ENCODE assay signal across 29 mouse cellular contexts in the genomic region with DNA sequence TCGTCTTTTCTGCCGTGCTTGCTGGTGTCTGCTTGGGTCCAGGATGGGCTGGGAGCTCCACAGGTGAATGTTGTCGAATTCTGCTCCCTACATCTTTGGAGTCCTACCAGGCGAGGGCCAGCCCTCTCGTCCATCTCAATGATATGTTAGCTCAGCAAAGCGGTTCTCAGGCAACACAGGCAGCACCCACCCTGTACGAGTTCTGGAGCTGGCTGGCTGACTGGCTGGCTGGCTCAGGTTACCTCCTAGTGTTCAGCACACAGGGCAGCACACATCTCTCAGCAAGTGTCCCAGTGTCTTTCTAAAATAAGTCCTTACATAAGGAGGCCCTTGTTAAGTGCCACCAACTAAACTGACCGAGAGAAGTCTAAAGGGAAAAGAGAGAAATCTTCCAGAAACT. TPM values are rescaled to one million over a fixed set of nuclear protein-coding genes. Genes with fewer than 3 reads are reported as not detected.
DNase-seq lines count a peak whose midpoint lies in the region; ATAC-seq and TF ChIP-seq lines count a peak whose summit lies in the region.
"Had no signal": no experiment of that assay in that cellular context is flagged by ENCODE, and none has a peak within 500 bp of the region (broad histone marks: within the 10 kb centered on the region; RNA-seq: fewer than 3 reads in every experiment).

No protein-coding gene starts in this region.

- TF ChIP-seq CTCF in liver, adult 2 months (IDR thresholded peaks at IDR 0.05; ENCODE audit: low read depth, low read length), result no peak

- peaks cover 15% of the 10 kb centered on the region; the same call in 1 of the 2 replicates for H3K79me2 ChIP-seq in liver, adult 2 months (ENCODE audit: control insufficient read depth, insufficient read depth, low read length)

- no peak for TF ChIP-seq POLR2A in liver, adult 2 months (IDR thresholded peaks at IDR 0.05; ENCODE audit: extremely low read depth, insufficient read depth, low read length)

- DNase-seq in liver, adult 2 months (ENCODE audit: extremely low read depth, low read depth, low spot score), result no peak
- DNase-seq in gastrocnemius, postnatal 14 days, result peak; percentile 50
- peak; percentile 90 for DNase-seq in skeletal muscle tissue, adult 2 months (ENCODE audit: low read depth, low spot score)
- DNase-seq in embryo, embryonic 9.5 days (ENCODE audit: extremely low spot score), result no peak
- DNase-seq: adrenal gland, adult 8-10 months; adrenal gland, postnatal 25 days; cerebellum, adult 11-12 months; cerebellum, adult 8-10 months; cerebellum, postnatal 10 days; cerebellum, postnatal 36 days; embryo, embryonic 11 days; heart, postnatal 14 days; heart, postnatal 4 days had no signal

- H3K36me3 ChIP-seq in liver, adult 2 months (ENCODE audit: control insufficient read depth, insufficient read depth, low read length), result peaks cover 42% of the 10 kb centered on the region
- no peaks in the 10 kb centered on the region for H3K36me3 ChIP-seq in liver, embryonic 12.5 days
- H3K36me3 ChIP-seq: forebrain, embryonic 10.5 days; heart, embryonic 10.5 days; heart, embryonic 13.5 days had no signal

- H3K4me2 ChIP-seq in liver, embryonic 12.5 days, result no peak overlapping the region
- H3K4me2 ChIP-seq: forebrain, embryonic 13.5 days; heart, embryonic 13.5 days; hindbrain, embryonic 14.5 days had no signal

- peaks cover 8% of the 10 kb centered on the region for H3K4me1 ChIP-seq in liver, adult 2 months (ENCODE audit: control insufficient read depth, insufficient read depth, low read length)
- H3K4me1 ChIP-seq in liver, embryonic 12.5 days, result no peaks in the 10 kb centered on the region
- H3K4me1 ChIP-seq: forebrain, embryonic 10.5 days; forebrain, embryonic 13.5 days had no signal

- 0 out of 2 replicates have a peak overlapping the region, but pooled peaks have one; percentile 23 for H3K27ac ChIP-seq in liver, adult 2 months (replicated peaks; ENCODE audit: insufficient read depth, low read depth, low read length)
- H3K27ac ChIP-seq in liver, embryonic 12.5 days, result no peak overlapping the region
- H3K27ac ChIP-seq: forebrain, embryonic 10.5 days; forebrain, embryonic 13.5 days; heart, adult 2 months; heart, embryonic 10.5 days; heart, embryonic 13.5 days; hindbrain, embryonic 14.5 days; hindbrain, postnatal 0 days had no signal

- intact Hi-C loops in gastrocnemius, postnatal 14 days (cut with DNase I; ENCODE audit: low total_unique reads), result no loop called here

- no peaks in the 10 kb centered on the region for H3K9me3 ChIP-seq in liver, embryonic 12.5 days (replicated peaks)
- H3K9me3 ChIP-seq: forebrain, embryonic 10.5 days; forebrain, embryonic 13.5 days; heart, embryonic 10.5 days; heart, embryonic 13.5 days had no signal

- no peaks in the 10 kb centered on the region for H3K27me3 ChIP-seq in liver, adult 2 months (ENCODE audit: control insufficient read depth, insufficient read depth, low read length)
- no peaks in the 10 kb centered on the region for H3K27me3 ChIP-seq in liver, embryonic 12.5 days (replicated peaks)
- H3K27me3 ChIP-seq: forebrain, embryonic 13.5 days; heart, embryonic 13.5 days had no signal

- no peak for ATAC-seq in liver, embryonic 12.5 days
- ATAC-seq in frontal cortex, adult (ENCODE audit: low TSS enrichment), result no peak
- ATAC-seq: activated CD4-positive, CD25-positive, alpha-beta regulatory T cell, adult 4 months; CD4-positive, CD25-positive, alpha-beta regulatory T cell, adult 4 months; forebrain, embryonic 13.5 days; forebrain, embryonic 16.5 days; hindbrain, postnatal 0 days; inflammation-experienced regulatory T-cells, adult 6 months; intestine, embryonic 16.5 days had no signal

- H3K9ac ChIP-seq in liver, adult 2 months (ENCODE audit: low read depth, low read length), result no peak overlapping the region
- H3K9ac ChIP-seq in liver, embryonic 12.5 days, result no peak overlapping the region
- H3K9ac ChIP-seq: forebrain, embryonic 13.5 days; heart, embryonic 13.5 days; hindbrain, embryonic 14.5 days had no signal

- no peak overlapping the region for H3K4me3 ChIP-seq in liver, adult 2 months (ENCODE audit: insufficient read depth, low read depth, low read length)
- no peak overlapping the region for H3K4me3 ChIP-seq in liver, embryonic 12.5 days
- H3K4me3 ChIP-seq: forebrain, embryonic 10.5 days; forebrain, embryonic 13.5 days; heart, adult 2 months; heart, embryonic 10.5 days; heart, embryonic 13.5 days had no signal

- WGBS in liver, adult 2 months, result 77% methylated on average over 8 of the region's 8 CpGs
- WGBS in liver, embryonic 12.5 days (ENCODE audit: insufficient replicate concordance), result 60% methylated on average over 8 of the region's 8 CpGs

RNA-seq across cellular contexts. Expression of gene Cyp27a1, which starts 15.1 kb away (rescaled TPM):
- total RNA-seq in liver, adult 2 months (2014; rRNA removed), result 501 and 607 TPM in 2 replicates
- polyA plus RNA-seq in liver, adult 2 months (2012; rRNA removed), result 223 and 259 TPM in 2 replicates
- 2.3 and 2.8 TPM in 2 replicates for polyA plus RNA-seq in liver, embryonic 12.5 days (2016; fragmentation: Nextera tagmentation; extraction: Ambion mirVana)
- 10 to 100 TPM in 1 of 2 experiments, 1 to 10 TPM in 1; 9.9 to 22.2 TPM for total RNA-seq in gastrocnemius, postnatal 14 days (2021)
- polyA plus RNA-seq: CD4-positive, CD25-positive, alpha-beta regulatory T cell, adult 4 months had no signal

RNA-seq across cellular contexts. Expression of gene Prkag3, which starts 20.6 kb away (rescaled TPM):
- 0.07 and 0.28 TPM in 2 replicates for total RNA-seq in liver, adult 2 months (2014; rRNA removed)
- polyA plus RNA-seq in liver, adult 2 months (2012; rRNA removed), result 0.02 TPM in 1 of 2 replicates, not detected in the other
- 0.13 TPM in 1 of 2 replicates, not detected in the other for polyA plus RNA-seq in liver, embryonic 12.5 days (2016; fragmentation: Nextera tagmentation; extraction: Ambion mirVana)
- total RNA-seq in gastrocnemius, postnatal 14 days (2021), result 100 to 1,000 TPM in 1 of 2 experiments, 10 to 100 TPM in 1; 76.2 to 109 TPM
- total RNA-seq: adrenal gland, postnatal 25 days; granulocyte monocyte progenitor cell, adult 5-6 weeks; hindbrain, postnatal 0 days had no signal
- polyA plus RNA-seq: activated CD4-positive, CD25-positive, alpha-beta regulatory T cell, adult 4 months; CD4-positive, CD25-positive, alpha-beta regulatory T cell, adult 4 months; embryonic facial prominence, embryonic 11.5 days; forebrain, embryonic 10.5 days; forebrain, embryonic 13.5 days; forebrain, embryonic 16.5 days; hindbrain, embryonic 14.5 days; hindbrain, postnatal 0 days; inflammation-experienced regulatory T-cells, adult 6 months had no signal

RNA-seq across cellular contexts. Expression of gene Wnt6, which starts 43.2 kb away (rescaled TPM):
- not detected in 2 replicates for total RNA-seq in liver, adult 2 months (2014; rRNA removed)
- 0.05 and 0.28 TPM in 2 replicates for polyA plus RNA-seq in liver, adult 2 months (2012; rRNA removed)
- 0.13 and 0.86 TPM in 2 replicates for polyA plus RNA-seq in liver, embryonic 12.5 days (2016; fragmentation: Nextera tagmentation; extraction: Ambion mirVana)
- total RNA-seq in gastrocnemius, postnatal 14 days (2021), result 1 to 10 TPM in 1 of 2 experiments, under 1 TPM in 1; 0.49 to 1.7 TPM
- polyA plus RNA-seq: activated CD4-positive, CD25-positive, alpha-beta regulatory T cell, adult 4 months; CD4-positive, CD25-positive, alpha-beta regulatory T cell, adult 4 months; inflammation-experienced regulatory T-cells, adult 6 months had no signal

Comparison
In these comparisons a context has a peak if more than half of its experiments do, and no peak if none do; other contexts are left out.
1. DNase-seq: peak in gastrocnemius, postnatal 14 days (single experiment) and skeletal muscle tissue, adult 2 months (single experiment); none in liver, adult 2 months (single experiment) and embryo, embryonic 9.5 days (single experiment).
2. RNA of gene Cyp27a1, which starts 15.1 kb away (total RNA-seq): 501 to 607 TPM in liver, adult 2 months; 9.9 to 22.2 TPM in gastrocnemius, postnatal 14 days; every median in the first group is over 10 times any median in the second.
3. RNA of gene Prkag3, which starts 20.6 kb away (total RNA-seq): 76.2 to 109 TPM in gastrocnemius, postnatal 14 days; 0.07 to 0.28 TPM in liver, adult 2 months; every median in the first group is over 10 times any median in the second.